Mouse (Mus musculus) kidney, adult 2 months (tissue): ENCODE data around the gene Ssbp3.

ENCODE experiments used
- CTCF ChIP-seq: fragments of 200-500 bp; conservative IDR thresholded peaks from 2 replicates; pipeline ENCODE4 v1.5.1; 2011; ENCODE audit warnings: low read depth, mild to moderate bottlenecking, control low read depth, low read length, moderate library complexity, mixed read lengths; ENCODE audit not compliant: insufficient read depth, insufficient read length
- POLR2A ChIP-seq: fragments of 200-500 bp; IDR thresholded peaks from one replicate; pipeline ENCODE4 v1.6.1; 2011; ENCODE audit warnings: low read depth, low read length, control low read depth

GRCm38 (mm10) chr4:106899471-106899870 is 11.0 kb upstream of the Ssbp3 start:
- no peak for TF ChIP-seq CTCF
- no peak for TF ChIP-seq POLR2A
